Mouse (Mus musculus) ES-E14 (cell line): Measurements from ENCODE around the gene Aaed1. TPM values are rescaled to one million over a fixed set of nuclear protein-coding genes. Genes with fewer than 3 reads are reported as not detected.
A peak's percentile ranks its signal among the peaks of the same experiment; 100 is the strongest.

Experiments used
- DNase-seq: peaks from one replicate; pipeline ENCODE4 v3.0.0-alpha.2; 2013; ENCODE audit warnings: low read depth, low spot score
- H3K27ac ChIP-seq: 2 replicates; pipeline ENCODE4 v1.5.1; 2012; ENCODE audit warnings: low read depth, mild to moderate bottlenecking, low read length, moderate library complexity, mixed read lengths; ENCODE audit not compliant: poor library complexity, insufficient read depth, severe bottlenecking
- H3K36me3 ChIP-seq: 2 replicates; pipeline ENCODE4 v1.6.1; 2012; ENCODE audit warnings: mild to moderate bottlenecking, low read length, moderate library complexity, mixed read lengths; ENCODE audit not compliant: control insufficient read depth, poor library complexity, insufficient read depth, severe bottlenecking
- H3K4me1 ChIP-seq, 2 experiments: fragments of 150-350 bp in 1 of 2; sonication (generic) in 1 of 2; 2 replicates each; pipeline ENCODE4 v1.6.1; 2012; ENCODE audit warnings: low read length in 2 of 2, mild to moderate bottlenecking in 1 of 2, mixed read lengths in 1 of 2; ENCODE audit not compliant: control insufficient read depth in 2 of 2, insufficient read depth in 2 of 2, poor library complexity in 1 of 2
- H3K4me3 ChIP-seq, 2 experiments: fragments of 150-350 bp in 1 of 2; sonication (generic) in 1 of 2; 2 replicates each; pipeline ENCODE4 v1.5.1; 2012; ENCODE audit warnings: low read length in 2 of 2, low read depth in 1 of 2, mild to moderate bottlenecking in 1 of 2, mixed read lengths in 1 of 2; ENCODE audit not compliant: insufficient read depth in 1 of 2, poor library complexity in 1 of 2, severe bottlenecking in 1 of 2
- H3K9ac ChIP-seq: 2 replicates; pipeline ENCODE4 v1.6.1; 2012; ENCODE audit warnings: low read depth, mild to moderate bottlenecking, low read length, mixed read lengths; ENCODE audit not compliant: poor library complexity, insufficient read depth, severe bottlenecking
- H3K9me3 ChIP-seq: fragments of 150-350 bp; sonication (generic); 2 replicates; pipeline ENCODE4 v1.6.1; 2012; ENCODE audit warnings: low read depth, mild to moderate bottlenecking, low read length; ENCODE audit not compliant: control insufficient read depth, insufficient read depth
- CHD2 ChIP-seq: IDR thresholded peaks from 2 replicates; pipeline ENCODE4 v1.6.1; 2014; ENCODE audit warnings: mild to moderate bottlenecking, low read depth, low read length, inconsistent platforms
- HCFC1 ChIP-seq: IDR thresholded peaks from 2 replicates; pipeline ENCODE4 v1.6.1; 2012; ENCODE audit warnings: low read length, inconsistent platforms, borderline replicate concordance; ENCODE audit not compliant: insufficient read depth
- MAFK ChIP-seq: IDR thresholded peaks from 2 replicates; pipeline ENCODE4 v1.6.1; 2014; ENCODE audit warnings: mild to moderate bottlenecking, low read depth, low read length, inconsistent platforms; ENCODE audit not compliant: insufficient read depth
- ZC3H11A ChIP-seq: IDR thresholded peaks from 2 replicates; pipeline ENCODE4 v1.6.1; 2012; ENCODE audit warnings: low read depth, mild to moderate bottlenecking, inconsistent platforms, low read length, borderline replicate concordance
- ZNF384 ChIP-seq: IDR thresholded peaks from 2 replicates; pipeline ENCODE4 v1.6.1; 2012; ENCODE audit warnings: low read depth, low read length, inconsistent platforms
- in situ Hi-C, 2 experiments: fragments of 600-800 bp; cut with MboI; formaldehyde crosslinking; loops; one replicate each; pipeline ENCODE4 v1.15.1; 2025; ENCODE audit warnings: low sequenced_read_pairs in 2 of 2, inconsistent platforms in 1 of 2; ENCODE audit not compliant: unreplicated experiment in 2 of 2
- total RNA-seq: library from RNA; depleted of rRNA; stranded (reverse); fragments of 300-350 nt; gene quantifications from 2 replicates; pipeline ENCODE4 v1.2.3, GENCODE M21; 2012

Aaed1 gene
- total RNA-seq, 1 experiment = 7.1 TPM

- TF ChIP-seq HCFC1 = no peak
- peaks cover 6 to 9% of the 10 kb centered on the region in 2 experiments for H3K4me1 ChIP-seq
- no peaks in the 10 kb centered on the region for H3K36me3 ChIP-seq
- no peak overlapping the region for H3K4me3 ChIP-seq
- no peak for DNase-seq
- no peaks in the 10 kb centered on the region for H3K9me3 ChIP-seq
- in situ Hi-C loops = no loop called here
- no peak overlapping the region for H3K27ac ChIP-seq
- no peak overlapping the region for H3K9ac ChIP-seq
Observed at GRCm38 (mm10) chr13:64252147-64252546, 60.4 kb downstream of the Aaed1 start.

GRCm38 (mm10) chr13:64250363-64250762 is 62.1 kb downstream of the Aaed1 start:
- H3K27ac ChIP-seq = no peak overlapping the region
- H3K9me3 ChIP-seq = no peaks in the 10 kb centered on the region
- no peak overlapping the region for H3K9ac ChIP-seq
- H3K4me3 ChIP-seq = no peak overlapping the region
- TF ChIP-seq CHD2 = no peak
- TF ChIP-seq HCFC1 = no peak
- TF ChIP-seq MAFK = no peak
- no peak for TF ChIP-seq ZC3H11A
- TF ChIP-seq ZNF384 = no peak
- no peaks in the 10 kb centered on the region for H3K36me3 ChIP-seq
- peaks cover 6 to 8% of the 10 kb centered on the region in 2 experiments for H3K4me1 ChIP-seq
- DNase-seq = no peak
- in situ Hi-C loops = no loop called here

- no peaks in the 10 kb centered on the region for H3K36me3 ChIP-seq
- no peaks in the 10 kb centered on the region for H3K9me3 ChIP-seq
- no peak for TF ChIP-seq ZC3H11A
- H3K4me3 ChIP-seq = peak overlapping the region; percentile 57 to 74
- peaks cover 6 to 8% of the 10 kb centered on the region in 2 experiments for H3K4me1 ChIP-seq
- H3K9ac ChIP-seq = peak overlapping the region; percentile 73
- DNase-seq = peak; percentile 69
- in situ Hi-C loops = loop anchor here in 1 of 2 experiments (5.0 kb wide), 1 partner anchor 58 kb away; no protein-coding TSS in a partner anchor
- H3K27ac ChIP-seq = no peak overlapping the region
Observed at GRCm38 (mm10) chr13:64248775-64249524, 63.6 kb downstream of the Aaed1 start.

- H3K9me3 ChIP-seq = no peaks in the 10 kb centered on the region
- DNase-seq = no peak
- TF ChIP-seq MAFK (no peak), ZC3H11A (no peak), HCFC1 (no peak), CHD2 (no peak), ZNF384 (no peak)
- no peaks in the 10 kb centered on the region for H3K36me3 ChIP-seq
- H3K4me3 ChIP-seq = peak overlapping the region; percentile 57 to 74
- in situ Hi-C loops = loop anchor here in 1 of 2 experiments (5.0 kb wide), 1 partner anchor 59 kb away; no protein-coding TSS in a partner anchor
- peak overlapping the region; percentile 73 for H3K9ac ChIP-seq
- no peak overlapping the region for H3K27ac ChIP-seq
- H3K4me1 ChIP-seq = peaks cover 6 to 8% of the 10 kb centered on the region in 2 experiments
Observed at GRCm38 (mm10) chr13:64248161-64248774, 64.2 kb downstream of the Aaed1 start.

- Histone ChIP-seq H3K4me3 (no peak overlapping the region), H3K36me3 (no peaks in the 10 kb centered on the region), H3K9ac (no peak overlapping the region), H3K9me3 (no peaks in the 10 kb centered on the region), H3K4me1 (peaks cover 2 to 4% of the 10 kb centered on the region in 2 experiments; a peak in 3 of 4 replicates), H3K27ac (no peak overlapping the region)
- in situ Hi-C loops = loop anchor here in 1 of 2 experiments (5.0 kb wide), 1 partner anchor 61 kb away; no protein-coding TSS in a partner anchor
- DNase-seq = no peak
- TF ChIP-seq ZC3H11A = no peak
- no peak for TF ChIP-seq ZNF384
- no peak for TF ChIP-seq CHD2
Observed at GRCm38 (mm10) chr13:64246106-64246505, 66.4 kb downstream of the Aaed1 start.
